20 mouse cellular contexts compared by ENCODE assay signal in genomic region chr9:51379589-51379988, GRCm38 (mm10). TPM values are rescaled to one million over a fixed set of nuclear protein-coding genes. Genes with fewer than 3 reads are reported as not detected.
"Had no signal": no experiment of that assay in that cellular context is flagged by ENCODE, and none has a peak within 500 bp of the region (broad histone marks: within the 10 kb centered on the region; RNA-seq: fewer than 3 reads in every experiment).

No protein-coding gene starts in this region.

- H3K4me3 ChIP-seq: megakaryocyte, embryonic 14.5 days; midbrain, embryonic 13.5 days; midbrain, embryonic 15.5 days; neural tube, embryonic 12.5 days; stomach, embryonic 15.5 days had no signal

- DNase-seq: lung, adult 2 months; lung, postnatal 10 days; right cerebral cortex, postnatal 14 days; thymus, adult 2 months; thymus, postnatal 25 days; thymus, postnatal 4 days had no signal

- H3K4me1 ChIP-seq: megakaryocyte, embryonic 14.5 days; midbrain, embryonic 13.5 days; midbrain, embryonic 15.5 days; neural tube, embryonic 12.5 days; stomach, embryonic 15.5 days had no signal

- ATAC-seq: midbrain, embryonic 13.5 days; midbrain, embryonic 15.5 days had no signal

- H3K36me3 ChIP-seq: midbrain, embryonic 13.5 days; midbrain, embryonic 15.5 days; neural tube, embryonic 12.5 days; stomach, embryonic 15.5 days had no signal

- H3K4me2 ChIP-seq: midbrain, embryonic 11.5 days; midbrain, embryonic 13.5 days; midbrain, embryonic 15.5 days; neural tube, embryonic 12.5 days; stomach, embryonic 15.5 days had no signal

- H3K27me3 ChIP-seq: megakaryocyte, embryonic 14.5 days; midbrain, embryonic 13.5 days; midbrain, embryonic 15.5 days; neural tube, embryonic 12.5 days; stomach, embryonic 15.5 days had no signal

- H3K9ac ChIP-seq: midbrain, embryonic 13.5 days; midbrain, embryonic 15.5 days; neural tube, embryonic 12.5 days; stomach, embryonic 15.5 days had no signal

- H3K9me3 ChIP-seq: megakaryocyte, embryonic 14.5 days; midbrain, embryonic 13.5 days; midbrain, embryonic 15.5 days; neural tube, embryonic 12.5 days; stomach, embryonic 15.5 days had no signal

- H3K27ac ChIP-seq: macrophage; midbrain, embryonic 13.5 days; midbrain, embryonic 15.5 days; neural tube, embryonic 12.5 days; stomach, embryonic 15.5 days; stomach, postnatal 0 days had no signal

RNA-seq across cellular contexts. Expression of gene 1810046K07Rik, which starts 50.9 kb away (rescaled TPM):
- total RNA-seq: megakaryocyte progenitor cell, adult 5-6 weeks; midbrain, postnatal 0 days; monocyte, adult 5-6 weeks; neutrophil, adult 5-6 weeks had no signal
- polyA plus RNA-seq: macrophage; midbrain, embryonic 11.5 days; midbrain, embryonic 13.5 days; midbrain, embryonic 15.5 days; midbrain, postnatal 0 days; neural tube, embryonic 12.5 days; neural tube, embryonic 14.5 days; urinary bladder, adult 2 months had no signal
